Mouse (Mus musculus) lung, embryonic 16.5 days (tissue): ENCODE measurements at regions not wholly inside any gene's neighbourhood (a gene's known extent, or its start where the extent isn't known, plus 50 kb on each side); places are given as distances from the start of the nearest gene placed in this dataset.

ENCODE experiments used
- ATAC-seq: fragments of 200-750 bp; cut with Nextera tagmentation; 2 replicates; pipeline ENCODE4 v1.8.0; 2017; ENCODE audit warnings: low read depth, mild to moderate bottlenecking, moderate library complexity
- H3K27ac ChIP-seq: fragments of 300-500 bp; sonication (generic); 2 replicates; pipeline ENCODE4 v1.5.1; 2014; ENCODE audit warnings: mild to moderate bottlenecking, control low read depth, low read length
- H3K27me3 ChIP-seq: fragments of 300-500 bp; sonication (generic); 2 replicates; pipeline ENCODE4 v1.6.1; 2014; ENCODE audit warnings: low read depth, low read length, mixed read lengths; ENCODE audit not compliant: control insufficient read depth, insufficient read depth
- H3K36me3 ChIP-seq: fragments of 300-500 bp; sonication (generic); 2 replicates; pipeline ENCODE4 v1.6.1; 2014; ENCODE audit warnings: low read length; ENCODE audit not compliant: control insufficient read depth, insufficient read depth
- H3K4me1 ChIP-seq: fragments of 300-500 bp; sonication (generic); replicated peaks from 2 replicates; pipeline ENCODE4 v1.6.1; 2014; ENCODE audit warnings: low read length, mixed read lengths; ENCODE audit not compliant: control insufficient read depth, insufficient read depth
- H3K4me2 ChIP-seq: fragments of 300-500 bp; sonication (generic); 2 replicates; pipeline ENCODE4 v1.6.1; 2014; ENCODE audit warnings: low read depth, low read length, control low read depth
- H3K4me3 ChIP-seq: fragments of 300-500 bp; sonication (generic); 2 replicates; pipeline ENCODE4 v1.5.1; 2014; ENCODE audit warnings: mild to moderate bottlenecking, low read length, control low read depth
- H3K9ac ChIP-seq: fragments of 300-500 bp; sonication (generic); 2 replicates; pipeline ENCODE4 v1.6.1; 2014; ENCODE audit warnings: low read length, control low read depth
- H3K9me3 ChIP-seq: fragments of 300-500 bp; sonication (generic); 2 replicates; pipeline ENCODE4 v1.6.1; 2016; ENCODE audit warnings: low read length; ENCODE audit not compliant: control insufficient read depth
- WGBS: fragments of 180-500 bp; shearing (Covaris S2); extraction: QIAGEN DNeasy Blood & Tissue Kit; methylation state at CpG from one replicate; pipeline ENCODE4 v1.1.7; 2014; 5-methylcytosine and 5-hydroxymethylcytosine counted together

DNA sequence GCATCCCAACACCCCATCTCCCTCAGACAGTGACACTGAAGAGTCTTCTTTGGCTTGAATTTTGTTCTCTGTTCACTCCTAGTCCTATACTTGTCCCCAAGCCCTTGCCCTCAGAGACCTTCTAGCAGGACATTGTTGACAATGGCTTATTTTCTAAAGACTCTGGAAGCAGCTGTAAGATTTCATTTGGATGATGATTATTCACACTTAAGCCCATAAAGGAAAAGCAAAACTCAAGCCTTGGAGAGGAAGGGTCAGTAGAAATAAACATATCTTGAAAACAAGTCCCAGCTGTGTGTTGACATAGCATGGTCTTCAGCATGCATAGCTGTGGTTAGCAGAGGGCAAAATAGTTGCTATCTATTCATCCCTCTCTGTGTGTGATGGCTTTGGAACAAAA is 59.9 kb upstream of the Cdh11 start:
- Histone ChIP-seq H3K9me3 (no peaks in the 10 kb centered on the region), H3K36me3 (no peaks in the 10 kb centered on the region), H3K27me3 (no peaks in the 10 kb centered on the region), H3K9ac (no peak overlapping the region), H3K4me3 (no peak overlapping the region), H3K27ac (no peak overlapping the region), H3K4me2 (no peak overlapping the region), H3K4me1 (no peaks in the 10 kb centered on the region)
- ATAC-seq, result peak; percentile 95

GRCm38 (mm10) chr8:102860021-102860420 is 74.6 kb upstream of the Cdh11 start:
- Histone ChIP-seq H3K4me2 (no peak overlapping the region), H3K27me3 (no peaks in the 10 kb centered on the region), H3K4me3 (no peak overlapping the region), H3K36me3 (no peaks in the 10 kb centered on the region), H3K27ac (no peak overlapping the region), H3K9me3 (no peaks in the 10 kb centered on the region), H3K4me1 (no peaks in the 10 kb centered on the region), H3K9ac (no peak overlapping the region)
- 63% methylated on average over 1 of the region's 1 CpGs for WGBS
- ATAC-seq, result no peak

DNA sequence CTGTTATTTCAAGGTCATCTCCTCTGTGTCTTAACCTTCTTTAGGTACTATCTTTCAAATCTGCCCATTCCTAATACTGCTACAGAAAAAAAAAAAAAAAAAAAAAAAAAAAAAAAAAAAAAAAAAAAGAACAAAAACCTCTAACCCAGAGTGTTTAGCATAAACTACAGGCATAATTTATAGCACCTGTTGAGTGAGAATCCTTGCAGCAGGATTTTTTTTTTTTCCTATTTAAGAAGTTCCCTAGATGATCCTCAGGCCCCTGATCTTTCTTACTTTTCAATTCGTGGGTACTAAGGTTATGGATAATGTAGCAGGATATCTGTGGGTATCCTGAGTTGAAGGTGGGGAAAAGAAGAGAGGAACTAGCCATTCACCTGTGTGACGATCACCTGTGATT is 114.1 kb upstream of the Cdh11 start:
- Histone ChIP-seq H3K4me1 (no peaks in the 10 kb centered on the region), H3K27ac (no peak overlapping the region), H3K4me3 (no peak overlapping the region), H3K9ac (no peak overlapping the region), H3K4me2 (no peak overlapping the region), H3K9me3 (no peaks in the 10 kb centered on the region), H3K27me3 (no peaks in the 10 kb centered on the region), H3K36me3 (no peaks in the 10 kb centered on the region)
- 79% methylated on average over 2 of the region's 2 CpGs for WGBS
- no peak for ATAC-seq

DNA sequence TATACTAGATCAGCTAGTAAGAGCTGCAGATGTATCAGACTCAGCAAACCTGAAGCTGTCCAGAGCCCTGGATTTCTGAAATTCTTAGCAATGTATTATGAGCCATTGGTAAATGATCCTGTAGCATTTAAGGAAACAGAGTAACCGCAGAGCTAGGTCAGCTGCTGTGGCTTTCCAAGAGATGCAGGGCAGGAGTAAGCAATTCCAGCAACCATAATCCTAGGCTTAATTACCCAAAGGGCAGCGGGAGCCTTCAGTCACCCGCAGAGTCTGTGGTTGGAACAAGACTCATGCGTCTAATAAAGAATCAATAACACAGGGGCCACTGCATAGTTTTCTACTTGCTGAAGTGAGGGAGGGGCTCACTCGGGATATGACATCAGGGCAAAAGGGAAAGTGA is 115.2 kb upstream of the Cdh11 start:
- Histone ChIP-seq H3K4me1 (no peaks in the 10 kb centered on the region), H3K9ac (no peak overlapping the region), H3K27ac (no peak overlapping the region), H3K36me3 (no peaks in the 10 kb centered on the region), H3K9me3 (no peaks in the 10 kb centered on the region), H3K27me3 (no peaks in the 10 kb centered on the region), H3K4me2 (no peak overlapping the region), H3K4me3 (no peak overlapping the region)
- WGBS, result 72% methylated on average over 5 of the region's 5 CpGs
- ATAC-seq, result no peak

- no peak overlapping the region for H3K4me2 ChIP-seq
- WGBS, result 29% methylated on average over 2 of the region's 2 CpGs
- no peaks in the 10 kb centered on the region for H3K27me3 ChIP-seq
- H3K4me1 ChIP-seq, result no peaks in the 10 kb centered on the region
- no peaks in the 10 kb centered on the region for H3K9me3 ChIP-seq
- ATAC-seq, result 0 out of 2 replicates have a peak, but pooled peaks have one; percentile 49
- no peaks in the 10 kb centered on the region for H3K36me3 ChIP-seq
- H3K27ac ChIP-seq, result no peak overlapping the region
- H3K9ac ChIP-seq, result no peak overlapping the region
- no peak overlapping the region for H3K4me3 ChIP-seq
These were observed 122.0 kb upstream of the Cdh11 start for GRCm38 (mm10) chr8:102907444-102907843.

- 44% methylated on average over 3 of the region's 3 CpGs for WGBS
These were observed 145.9 kb upstream of the Cdh11 start for GRCm38 (mm10) chr8:102931342-102931835.

DNA sequence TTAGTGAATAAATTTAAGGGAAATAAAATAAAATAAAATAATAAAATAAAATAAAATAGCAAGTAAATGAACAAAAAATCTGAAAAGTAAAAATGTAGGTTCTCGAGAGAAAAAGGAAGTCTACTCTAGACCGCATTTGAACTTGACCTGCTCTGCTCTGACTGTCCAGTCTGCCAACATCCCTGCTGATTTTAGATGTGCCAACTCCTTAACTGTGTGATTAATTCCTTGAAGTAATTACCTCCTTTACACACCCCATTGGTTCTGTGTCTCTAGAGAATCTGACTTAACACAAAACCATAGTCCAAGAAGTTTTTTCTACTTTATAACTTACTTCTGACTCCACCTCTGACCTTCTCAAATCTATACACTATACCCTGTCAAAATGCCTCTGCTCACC is 153.3 kb upstream of the Cdh11 start:
- WGBS, result 87% methylated on average over 2 of the region's 2 CpGs
- Histone ChIP-seq H3K27me3 (no peaks in the 10 kb centered on the region), H3K36me3 (no peaks in the 10 kb centered on the region), H3K27ac (no peak overlapping the region), H3K4me1 (no peaks in the 10 kb centered on the region), H3K9ac (no peak overlapping the region), H3K4me2 (no peak overlapping the region), H3K9me3 (no peaks in the 10 kb centered on the region), H3K4me3 (no peak overlapping the region)
- ATAC-seq, result no peak

More at GRCm38 (mm10) chr8:102931342-102931835, 145.9 kb upstream of the Cdh11 start:
- Histone ChIP-seq H3K9me3 (no peaks in the 10 kb centered on the region), H3K27me3 (no peaks in the 10 kb centered on the region), H3K36me3 (no peaks in the 10 kb centered on the region), H3K4me3 (no peak overlapping the region), H3K9ac (no peak overlapping the region), H3K4me2 (no peak overlapping the region), H3K27ac (no peak overlapping the region), H3K4me1 (no peaks in the 10 kb centered on the region)
- ATAC-seq, result no peak

DNA sequence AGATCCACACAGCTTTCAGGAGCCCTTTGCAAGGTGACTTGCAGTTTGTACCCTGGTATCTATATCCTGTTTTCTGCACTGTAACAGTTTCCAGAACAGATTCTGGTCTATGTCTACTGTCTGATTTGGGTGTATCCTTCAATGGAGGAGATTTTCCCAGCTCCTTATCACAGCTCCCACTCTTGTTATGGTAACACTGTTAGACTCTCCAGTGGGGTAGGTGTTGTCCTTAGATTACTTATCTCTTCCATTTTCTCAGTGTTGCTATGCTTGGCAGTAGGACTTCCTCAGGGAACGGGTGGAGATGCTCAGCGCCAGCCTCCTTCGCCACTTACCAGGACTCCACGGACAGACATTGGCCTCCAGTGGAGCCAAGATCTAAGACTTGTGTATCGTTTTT is 160.1 kb upstream of the Cdh11 start:
- H3K36me3 ChIP-seq, result no peaks in the 10 kb centered on the region
- no peak overlapping the region for H3K9ac ChIP-seq
- 78% methylated on average over 5 of the region's 5 CpGs for WGBS
- H3K27me3 ChIP-seq, result no peaks in the 10 kb centered on the region
- H3K27ac ChIP-seq, result no peak overlapping the region
- no peaks in the 10 kb centered on the region for H3K4me1 ChIP-seq
- no peaks in the 10 kb centered on the region for H3K9me3 ChIP-seq
- no peak overlapping the region for H3K4me3 ChIP-seq
- no peak for ATAC-seq
- H3K4me2 ChIP-seq, result no peak overlapping the region

GRCm38 (mm10) chr8:102978161-102978581 is 192.7 kb upstream of the Cdh11 start:
- peak; percentile 98 for ATAC-seq
- WGBS, result 56% methylated on average over 6 of the region's 7 CpGs
- no peaks in the 10 kb centered on the region for H3K27me3 ChIP-seq
- H3K9me3 ChIP-seq, result no peaks in the 10 kb centered on the region
- H3K9ac ChIP-seq, result no peak overlapping the region
- peak overlapping the region; percentile 79; the same call in 1 of the 2 replicates for H3K27ac ChIP-seq
- no peak overlapping the region for H3K4me2 ChIP-seq
- no peaks in the 10 kb centered on the region for H3K36me3 ChIP-seq
- H3K4me3 ChIP-seq, result no peak overlapping the region
- H3K4me1 ChIP-seq, result 0 out of 2 replicates have a peak, but pooled peaks cover 3% of the 10 kb centered on the region
